Mouse (Mus musculus) testis, adult 2 months (tissue): ENCODE data around the gene Piwil4. TPM values are rescaled to one million over a fixed set of nuclear protein-coding genes. Genes with fewer than 3 reads are reported as not detected.
"Not testable (repeated sequence)": the region's sequence is repeated elsewhere in the genome, so short reads cannot be mapped to it uniquely, and the experiment has no call there.

Experiments
- H3K27ac ChIP-seq: fragments of 200-500 bp; 2 replicates; pipeline ENCODE4 v1.5.1; 2012; ENCODE audit warnings: low read depth, low read length; ENCODE audit not compliant: control insufficient read depth, insufficient read depth
- H3K27me3 ChIP-seq: fragments of 200-500 bp; 2 replicates; pipeline ENCODE4 v1.6.1; 2012; ENCODE audit warnings: mild to moderate bottlenecking, low read length, moderate library complexity; ENCODE audit not compliant: control insufficient read depth, insufficient read depth
- H3K36me3 ChIP-seq: fragments of 200-500 bp; 2 replicates; pipeline ENCODE4 v1.6.1; 2012; ENCODE audit warnings: mild to moderate bottlenecking, low read length; ENCODE audit not compliant: control insufficient read depth, insufficient read depth
- H3K4me1 ChIP-seq: fragments of 200-500 bp; 2 replicates; pipeline ENCODE4 v1.6.1; 2012; ENCODE audit warnings: low read length; ENCODE audit not compliant: control insufficient read depth, insufficient read depth
- H3K4me3 ChIP-seq: fragments of 200-500 bp; 2 replicates; pipeline ENCODE4 v1.5.1; 2012; ENCODE audit warnings: low read depth, mild to moderate bottlenecking, low read length, moderate library complexity, mixed read lengths; ENCODE audit not compliant: control insufficient read depth
- CTCF ChIP-seq: fragments of 200-500 bp; IDR thresholded peaks from 2 replicates; pipeline ENCODE4 v1.5.1; 2012; ENCODE audit warnings: low read depth, mild to moderate bottlenecking, inconsistent platforms, low read length, moderate library complexity; ENCODE audit not compliant: control insufficient read depth, insufficient read depth, insufficient replicate concordance
- POLR2A ChIP-seq: fragments of 200-500 bp; IDR thresholded peaks from 2 replicates; pipeline ENCODE4 v1.6.1; 2012; ENCODE audit warnings: low read depth, mild to moderate bottlenecking, inconsistent platforms, low read length, moderate library complexity; ENCODE audit not compliant: control insufficient read depth
- polyA plus RNA-seq: library from polyadenylated mRNA; depleted of rRNA; stranded (reverse); fragments of >200 nt; gene quantifications from 2 replicates; pipeline ENCODE4 v1.2.3, GENCODE M21; 2012

Gene Piwil4
- polyA plus RNA-seq, 1 experiment = 0.56 TPM

GRCm38 (mm10) chr9:14705321-14706162, 35.0 kb downstream of the Piwil4 start:
- TF ChIP-seq POLR2A = no peak
- no peak for TF ChIP-seq CTCF

GRCm38 (mm10) chr9:14700795-14701194, 39.7 kb downstream of the Piwil4 start:
- H3K4me3 ChIP-seq, H3K36me3 ChIP-seq, H3K4me1 ChIP-seq, H3K27me3 ChIP-seq, H3K27ac ChIP-seq: not testable (repeated sequence)

More at GRCm38 (mm10) chr9:14705321-14706162, 35.0 kb downstream of the Piwil4 start:
- H3K36me3 ChIP-seq = no peaks in the 10 kb centered on the region
- H3K27ac ChIP-seq = no peak overlapping the region
- H3K4me3 ChIP-seq = no peak overlapping the region
- H3K4me1 ChIP-seq = no peaks in the 10 kb centered on the region; the same call in 1 of the 2 replicates
- H3K27me3 ChIP-seq = no peaks in the 10 kb centered on the region

- no peaks in the 10 kb centered on the region for H3K36me3 ChIP-seq
- no peak for TF ChIP-seq POLR2A
- no peak for TF ChIP-seq CTCF
- no peak overlapping the region for H3K27ac ChIP-seq
- H3K4me3 ChIP-seq = no peak overlapping the region
- H3K27me3 ChIP-seq = no peaks in the 10 kb centered on the region
- no peaks in the 10 kb centered on the region; the same call in 1 of the 2 replicates for H3K4me1 ChIP-seq
These were observed 41.3 kb downstream of the Piwil4 start for GRCm38 (mm10) chr9:14699288-14699640.

- no peaks in the 10 kb centered on the region for H3K36me3 ChIP-seq
- no peaks in the 10 kb centered on the region for H3K27me3 ChIP-seq
- H3K4me1 ChIP-seq = no peaks in the 10 kb centered on the region; the same call in 1 of the 2 replicates
- no peak overlapping the region for H3K27ac ChIP-seq
- no peak overlapping the region for H3K4me3 ChIP-seq
- no peak for TF ChIP-seq POLR2A
- TF ChIP-seq CTCF = peak; percentile 68; the same call in 1 of the 2 replicates
These were observed 41.8 kb downstream of the Piwil4 start for GRCm38 (mm10) chr9:14698582-14699287.

- Histone ChIP-seq H3K27me3 (no peaks in the 10 kb centered on the region), H3K36me3 (no peaks in the 10 kb centered on the region), H3K27ac (no peak overlapping the region), H3K4me3 (no peak overlapping the region), H3K4me1 (no peaks in the 10 kb centered on the region; the same call in 1 of the 2 replicates)
- TF ChIP-seq CTCF (peak; percentile 40; the same call in 1 of the 2 replicates), POLR2A (no peak)
These were observed 42.6 kb downstream of the Piwil4 start for GRCm38 (mm10) chr9:14697903-14698302.

- no peak for TF ChIP-seq POLR2A
- TF ChIP-seq CTCF = no peak
- Histone ChIP-seq H3K4me1 (peaks cover 12% of the 10 kb centered on the region), H3K4me3 (no peak overlapping the region)
These were observed 51.0 kb downstream of the Piwil4 start for GRCm38 (mm10) chr9:14689376-14690108.

GRCm38 (mm10) chr9:14684363-14684762, 56.2 kb downstream of the Piwil4 start:
- Histone ChIP-seq H3K4me3 (no peak overlapping the region), H3K27me3 (no peaks in the 10 kb centered on the region), H3K4me1 (peaks cover 6% of the 10 kb centered on the region), H3K36me3 (no peaks in the 10 kb centered on the region), H3K27ac (no peak overlapping the region)
- TF ChIP-seq POLR2A (no peak), CTCF (no peak)

More at GRCm38 (mm10) chr9:14689376-14690108, 51.0 kb downstream of the Piwil4 start:
- H3K27ac ChIP-seq = peak overlapping the region; percentile 77
- no peaks in the 10 kb centered on the region for H3K27me3 ChIP-seq
- H3K36me3 ChIP-seq = no peaks in the 10 kb centered on the region
